Mouse (Mus musculus) heart, embryonic 16.5 days (tissue): ENCODE results near the gene Gm6034. TPM values are rescaled to one million over a fixed set of nuclear protein-coding genes. Genes with fewer than 3 reads are reported as not detected.
A peak's percentile ranks its signal among the peaks of the same experiment; 100 is the strongest.
"Not testable (repeated sequence)": the region's sequence is repeated elsewhere in the genome, so short reads cannot be mapped to it uniquely, and the experiment has no call there.

Source experiments
- ATAC-seq: fragments of 200-750 bp; cut with Nextera tagmentation; replicated peaks from 2 replicates; pipeline ENCODE4 v1.8.0; 2017; ENCODE audit warnings: moderate number of reproducible peaks; ENCODE audit not compliant: insufficient read depth, low FRiP score; ENCODE audit errors: extremely low read depth
- H3K27ac ChIP-seq: fragments of 300-500 bp; sonication (generic); 2 replicates; pipeline ENCODE4 v1.5.1; 2014; ENCODE audit warnings: mild to moderate bottlenecking, low read length, control low read depth, moderate library complexity
- H3K27me3 ChIP-seq: fragments of 300-500 bp; sonication (generic); 2 replicates; pipeline ENCODE4 v1.6.1; 2014; ENCODE audit warnings: low read length, mixed read lengths; ENCODE audit not compliant: control insufficient read depth, insufficient read depth
- H3K36me3 ChIP-seq: fragments of 300-500 bp; sonication (generic); 2 replicates; pipeline ENCODE4 v1.6.1; 2014; ENCODE audit not compliant: control insufficient read depth, insufficient read depth
- H3K4me1 ChIP-seq: fragments of 300-500 bp; sonication (generic); 2 replicates; pipeline ENCODE4 v1.6.1; 2014; ENCODE audit warnings: low read length, mixed read lengths; ENCODE audit not compliant: control insufficient read depth, insufficient read depth
- H3K4me2 ChIP-seq: fragments of 300-500 bp; sonication (generic); 2 replicates; pipeline ENCODE4 v1.6.1; 2014; ENCODE audit warnings: low read depth, mild to moderate bottlenecking, control low read depth, low read length
- H3K4me3 ChIP-seq: fragments of 300-500 bp; sonication (generic); 2 replicates; pipeline ENCODE4 v1.5.1; 2014; ENCODE audit warnings: mild to moderate bottlenecking, control low read depth, low read length
- H3K9ac ChIP-seq: fragments of 300-500 bp; sonication (generic); 2 replicates; pipeline ENCODE4 v1.6.1; 2014; ENCODE audit warnings: low read length, control low read depth
- H3K9me3 ChIP-seq: fragments of 300-500 bp; sonication (generic); replicated peaks from 2 replicates; pipeline ENCODE4 v1.6.1; 2016; ENCODE audit warnings: low read length; ENCODE audit not compliant: control insufficient read depth
- WGBS: fragments of 180-500 bp; shearing (Covaris S2); extraction: QIAGEN DNeasy Blood & Tissue Kit; methylation state at CpG from one replicate; pipeline ENCODE4 v1.1.7; 2014; 5-methylcytosine and 5-hydroxymethylcytosine counted together
- polyA plus RNA-seq: library from polyadenylated mRNA; unstranded; fragments of >200 nt; fragmentation: Nextera tagmentation; extraction: Ambion mirVana; gene quantifications from 2 replicates; pipeline ENCODE4 v1.2.1, GENCODE M21; 2015

The Gm6034 gene
- polyA plus RNA-seq, result not detected in 2 replicates

DNA sequence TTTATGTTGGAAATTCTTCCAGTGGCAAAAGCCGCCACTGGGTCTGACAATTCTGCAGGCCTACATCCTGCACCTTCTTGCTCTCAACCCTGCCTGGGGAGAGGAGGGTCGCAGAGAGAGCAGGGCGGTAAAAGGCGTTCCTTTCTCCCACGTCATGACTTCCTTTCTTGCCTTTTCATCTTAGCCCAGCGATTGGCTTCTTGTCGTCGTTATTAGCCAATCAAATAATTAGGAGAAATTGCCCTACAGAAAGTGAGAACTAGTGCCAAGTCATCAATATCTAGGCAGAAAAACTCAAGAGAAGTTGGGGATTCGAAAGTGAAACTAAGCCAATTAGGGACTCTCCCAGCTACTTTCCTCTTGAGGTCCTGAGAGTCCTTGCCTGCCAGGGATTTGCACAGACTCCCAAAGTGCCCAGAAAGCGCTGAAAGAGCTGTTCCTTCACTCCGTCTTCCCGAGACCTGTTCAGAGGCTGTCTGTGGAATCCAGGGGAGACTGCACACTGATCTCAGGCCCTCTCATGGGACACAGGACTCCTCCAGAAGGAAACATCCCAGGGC, at the start of gene Gm6034, which contains the start of gene H2-T22:
Gene Gm6034 (plus strand): TSS at position 352 of the 560 bp plus-strand sequence.
Gene H2-T22 (minus strand): TSS at position 138 of the 560 bp plus-strand sequence.
- H3K27ac ChIP-seq, result peak within 1 kb of the TSS; percentile 48; the same call in 1 of the 2 replicates
- peak within 1 kb of the TSS; percentile 80 for H3K4me2 ChIP-seq
- peak within 1 kb of the TSS; percentile 60 for H3K4me3 ChIP-seq
- WGBS, result under 1% methylated on average over 12 of the region's 12 CpGs
- not testable (repeated sequence) for H3K4me1 ChIP-seq, H3K36me3 ChIP-seq, H3K27me3 ChIP-seq, H3K9me3 ChIP-seq
- peak; percentile 95 for ATAC-seq
- peak within 1 kb of the TSS; percentile 70 for H3K9ac ChIP-seq

DNA sequence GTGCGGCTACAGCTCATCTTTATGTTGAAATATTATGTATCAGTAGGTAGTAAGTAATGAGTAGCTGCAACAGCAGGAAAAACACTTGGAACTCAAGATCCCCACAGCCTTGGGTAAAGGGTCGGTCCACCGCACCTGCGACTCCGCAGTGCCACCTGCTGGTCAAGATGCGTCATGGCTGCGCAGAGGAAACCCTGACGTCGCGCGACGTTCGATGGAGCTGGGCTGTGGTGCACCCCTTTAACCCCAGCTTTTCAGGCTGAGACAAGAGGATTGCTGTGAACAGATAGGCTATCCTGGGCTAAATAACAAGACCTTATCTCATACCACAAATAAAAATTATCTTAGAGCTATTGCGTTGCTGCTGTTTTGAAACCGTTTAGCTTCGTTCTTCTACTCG, 49.1 kb upstream of the Gm6034 start:
- ATAC-seq, result peak; percentile 45
- no peak overlapping the region for H3K9ac ChIP-seq
- peak overlapping the region; percentile 81 for H3K4me3 ChIP-seq
- 6% methylated on average over 17 of the region's 17 CpGs for WGBS
- H3K4me1 ChIP-seq, result peaks cover 17% of the 10 kb centered on the region
- peaks cover 6% of the 10 kb centered on the region for H3K36me3 ChIP-seq
- peak overlapping the region; percentile 94 for H3K4me2 ChIP-seq
- no peaks in the 10 kb centered on the region for H3K27me3 ChIP-seq
- H3K9me3 ChIP-seq, result no peaks in the 10 kb centered on the region
- H3K27ac ChIP-seq, result no peak overlapping the region

DNA sequence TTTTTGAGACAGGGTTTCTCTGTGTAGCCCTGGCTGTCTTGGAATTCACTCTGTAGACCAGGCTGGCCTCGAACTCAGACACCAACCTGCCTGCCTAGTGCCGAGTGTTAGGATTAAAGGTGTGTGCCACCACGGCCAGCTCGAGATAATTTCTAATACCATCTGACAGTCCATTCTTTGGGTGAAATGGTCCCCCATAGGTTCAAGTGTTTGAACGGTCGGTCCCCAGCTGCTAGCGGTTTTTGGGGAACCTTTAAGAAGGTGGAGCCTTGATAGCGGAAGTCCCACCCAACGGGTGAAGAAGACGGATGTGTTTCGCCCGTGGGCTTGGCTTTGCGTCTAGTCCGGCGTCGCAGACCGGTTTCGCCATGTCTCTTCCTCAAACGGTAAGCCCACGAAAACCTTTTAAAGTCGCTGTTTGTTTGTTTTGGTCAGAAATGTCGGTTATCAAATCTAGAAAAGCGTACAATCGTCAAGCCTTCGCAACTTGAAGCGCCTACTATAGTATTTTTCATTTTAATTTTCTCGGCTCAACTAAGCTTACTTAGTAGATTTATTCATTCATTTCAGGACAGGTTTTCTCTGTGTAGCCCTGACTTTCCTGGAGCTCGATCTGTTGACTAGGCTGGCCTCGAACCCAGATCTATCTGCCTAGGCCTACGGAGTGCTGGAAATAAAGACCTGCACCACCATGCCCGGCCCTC, 48.4 kb upstream of the Gm6034 start:
- no peaks in the 10 kb centered on the region for H3K36me3 ChIP-seq
- WGBS, result 2% methylated on average over 31 of the region's 31 CpGs
- peak; percentile 65 for ATAC-seq

GRCm38 (mm10) chr17:35994879-35995240, 47.9 kb upstream of the Gm6034 start:
- peak overlapping the region; percentile 69 for H3K27ac ChIP-seq
- H3K4me3 ChIP-seq, result peak overlapping the region; percentile 81
- ATAC-seq, result no peak
- H3K4me2 ChIP-seq, result peak overlapping the region; percentile 94
- peak overlapping the region; percentile 75 for H3K9ac ChIP-seq
- no peaks in the 10 kb centered on the region for H3K36me3 ChIP-seq
- peaks cover 20% of the 10 kb centered on the region for H3K4me1 ChIP-seq
- no peaks in the 10 kb centered on the region for H3K9me3 ChIP-seq
- 4% methylated on average over 14 of the region's 14 CpGs for WGBS
- no peaks in the 10 kb centered on the region for H3K27me3 ChIP-seq

More for the DNA sequence above, 48.4 kb upstream of the Gm6034 start:
- no peaks in the 10 kb centered on the region for H3K9me3 ChIP-seq
- peak overlapping the region; percentile 75 for H3K9ac ChIP-seq
- H3K27ac ChIP-seq, result peak overlapping the region; percentile 69
- H3K4me3 ChIP-seq, result peak overlapping the region; percentile 81
- H3K4me1 ChIP-seq, result peaks cover 18% of the 10 kb centered on the region
- peak overlapping the region; percentile 94 for H3K4me2 ChIP-seq
- no peaks in the 10 kb centered on the region for H3K27me3 ChIP-seq

DNA sequence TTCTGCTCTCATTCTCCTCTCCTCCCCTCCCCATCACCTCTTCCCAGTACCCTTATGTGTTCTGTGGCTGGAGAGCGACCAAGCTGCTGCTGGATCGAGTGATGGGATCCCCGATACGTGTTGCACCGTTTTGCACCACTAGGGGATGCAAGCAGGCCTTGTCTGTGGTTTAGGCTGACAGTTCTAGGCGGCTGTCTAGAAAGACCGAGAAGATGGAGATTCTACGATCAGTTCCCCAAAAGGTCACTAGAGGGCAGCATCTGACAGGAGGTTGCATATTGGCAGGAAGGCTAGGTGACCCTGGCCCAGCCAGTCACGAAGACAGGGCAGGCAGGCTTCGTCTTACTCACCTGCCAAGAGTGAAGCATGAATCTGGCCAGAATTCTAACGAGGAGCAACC, 45.8 kb upstream of the Gm6034 start:
- Histone ChIP-seq H3K4me3 (no peak overlapping the region), H3K27ac (no peak overlapping the region), H3K9ac (no peak overlapping the region), H3K4me1 (peaks cover 20% of the 10 kb centered on the region), H3K9me3 (0 out of 2 replicates have a peak, but pooled peaks cover under 1% of the 10 kb centered on the region), H3K4me2 (no peak overlapping the region), H3K36me3 (no peaks in the 10 kb centered on the region), H3K27me3 (no peaks in the 10 kb centered on the region)
- 4% methylated on average over 11 of the region's 11 CpGs for WGBS
- peak; percentile 64 for ATAC-seq

- H3K36me3 ChIP-seq, result no peaks in the 10 kb centered on the region
- no peak overlapping the region for H3K4me3 ChIP-seq
- H3K9me3 ChIP-seq, result 0 out of 2 replicates have a peak, but pooled peaks cover 2% of the 10 kb centered on the region
- H3K9ac ChIP-seq, result no peak overlapping the region
- ATAC-seq, result no peak
- H3K27ac ChIP-seq, result no peak overlapping the region
- H3K4me1 ChIP-seq, result peaks cover 20% of the 10 kb centered on the region
- 61% methylated on average over 12 of the region's 12 CpGs for WGBS
- no peak overlapping the region for H3K4me2 ChIP-seq
- H3K27me3 ChIP-seq, result no peaks in the 10 kb centered on the region
Measured at GRCm38 (mm10) chr17:35997713-35998510, 44.8 kb upstream of the Gm6034 start.

GRCm38 (mm10) chr17:35998545-35999305, 44.0 kb upstream of the Gm6034 start:
- Histone ChIP-seq H3K4me3 (no peak overlapping the region), H3K27me3 (no peaks in the 10 kb centered on the region), H3K9ac (no peak overlapping the region), H3K27ac (no peak overlapping the region), H3K36me3 (no peaks in the 10 kb centered on the region), H3K9me3 (0 out of 2 replicates have a peak, but pooled peaks cover 2% of the 10 kb centered on the region), H3K4me2 (no peak overlapping the region), H3K4me1 (peaks cover 20% of the 10 kb centered on the region)
- 67% methylated on average over 6 of the region's 6 CpGs for WGBS
- no peak for ATAC-seq

DNA sequence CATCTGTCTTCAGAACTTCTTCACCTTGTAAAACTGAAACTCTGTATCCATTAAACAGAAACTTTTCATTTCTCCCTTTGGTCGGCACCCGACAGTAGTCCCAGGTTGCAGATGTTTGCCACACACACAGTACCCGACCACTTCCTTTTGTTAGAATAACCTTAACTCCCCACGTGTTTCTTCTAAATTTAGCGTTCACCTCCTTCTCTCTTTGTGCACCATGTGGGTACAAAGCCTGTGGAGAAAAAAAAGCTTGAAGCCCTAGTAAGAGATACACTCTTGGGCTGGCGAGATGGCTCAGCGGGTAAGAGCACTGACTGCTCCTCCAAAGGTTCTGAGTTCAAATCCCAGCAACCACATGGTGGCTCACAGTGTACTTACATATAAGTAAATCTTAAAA, 43.4 kb upstream of the Gm6034 start:
- Histone ChIP-seq H3K9ac (no peak overlapping the region), H3K9me3 (0 out of 2 replicates have a peak, but pooled peaks cover 2% of the 10 kb centered on the region), H3K4me1 (peaks cover 20% of the 10 kb centered on the region), H3K4me3 (no peak overlapping the region), H3K27ac (no peak overlapping the region), H3K36me3 (no peaks in the 10 kb centered on the region), H3K27me3 (no peaks in the 10 kb centered on the region), H3K4me2 (no peak overlapping the region; the same call in 1 of the 2 replicates)
- 51% methylated on average over 7 of the region's 7 CpGs for WGBS
- ATAC-seq, result no peak
